Mouse (Mus musculus): Measurements from ENCODE around the gene Sncb. TPM values are rescaled to one million over a fixed set of nuclear protein-coding genes. Genes with fewer than 3 reads are reported as not detected.

Gene Sncb
- total RNA-seq, 2 experiments from 2014 or later = 564 TPM

- no peak for DNase-seq (ENCODE audit: low spot score in 2 of 2)
Observed at GRCm38 (mm10) chr13:54749864-54750411, 16.5 kb downstream of the Sncb start, which contains the start of gene Gprin1. TSS of gene Gprin1 (minus strand) at chr13:54749874.

DNA sequence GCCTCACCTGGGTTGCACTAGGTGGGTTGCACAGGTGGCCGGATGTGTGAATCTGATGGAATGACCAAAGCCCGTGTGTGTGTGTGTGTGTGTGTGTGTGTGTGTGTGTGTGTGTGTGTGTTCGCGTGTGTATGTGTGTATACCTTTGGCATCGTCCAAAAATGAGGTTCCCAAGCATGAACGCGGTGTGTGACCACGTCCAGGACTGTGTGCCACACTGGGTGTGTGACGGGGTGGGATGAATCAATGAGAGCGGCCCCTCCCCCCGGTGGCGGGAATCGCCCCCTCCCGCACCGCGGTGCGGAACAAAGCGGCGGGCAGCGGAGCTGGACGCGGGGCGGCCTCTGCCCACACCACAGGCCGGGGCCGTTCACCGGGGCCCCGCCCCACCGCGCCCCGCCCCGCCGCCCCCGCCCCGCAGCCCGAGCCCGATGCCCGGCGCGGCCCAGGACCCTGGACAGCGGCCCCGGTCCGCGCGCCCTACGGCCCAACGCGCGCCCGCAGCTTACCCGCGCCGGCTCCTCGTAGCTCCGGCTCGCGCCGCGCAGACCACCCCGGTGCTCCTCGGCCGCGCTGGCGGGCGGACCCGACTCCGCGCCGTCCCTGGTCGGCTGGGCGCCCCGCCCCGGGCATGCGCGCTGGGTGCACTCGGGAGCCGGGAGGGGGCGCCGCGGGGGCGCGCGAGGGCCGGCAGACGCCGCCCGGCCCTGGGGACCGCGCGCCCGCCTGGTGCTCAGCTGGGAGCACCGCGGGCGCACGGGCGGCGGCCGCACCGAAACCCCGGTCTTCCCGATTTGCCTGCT, 17.1 kb downstream of the Sncb start:
- DNase-seq (ENCODE audit: low spot score in 2 of 2) = peak; percentile 65 to 75

DNA sequence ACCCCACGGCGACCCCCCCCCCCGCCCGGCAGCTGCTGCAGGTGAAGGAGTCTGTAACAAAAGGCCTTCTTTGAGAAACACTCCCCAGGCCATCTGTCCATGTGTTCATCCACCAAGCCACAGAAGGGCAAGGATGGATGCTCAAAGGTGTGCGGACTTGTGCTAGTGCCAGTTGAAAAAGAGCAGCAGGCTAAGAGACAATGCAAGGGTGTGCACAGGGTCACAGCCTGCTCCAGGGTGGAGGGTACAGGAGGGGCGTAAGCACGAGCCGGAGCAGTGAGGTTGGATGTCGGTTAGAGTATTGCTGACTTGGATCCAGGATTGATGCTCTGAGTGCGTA, 17.7 kb downstream of the Sncb start:
- DNase-seq (ENCODE audit: low spot score in 2 of 2) = no peak

- DNase-seq (ENCODE audit: low spot score in 2 of 2) = no peak
Observed at GRCm38 (mm10) chr13:54748190-54748589, 18.2 kb downstream of the Sncb start.

GRCm38 (mm10) chr13:54746896-54747295, 19.5 kb downstream of the Sncb start:
- no peak for DNase-seq (ENCODE audit: low spot score in 2 of 2)

DNA sequence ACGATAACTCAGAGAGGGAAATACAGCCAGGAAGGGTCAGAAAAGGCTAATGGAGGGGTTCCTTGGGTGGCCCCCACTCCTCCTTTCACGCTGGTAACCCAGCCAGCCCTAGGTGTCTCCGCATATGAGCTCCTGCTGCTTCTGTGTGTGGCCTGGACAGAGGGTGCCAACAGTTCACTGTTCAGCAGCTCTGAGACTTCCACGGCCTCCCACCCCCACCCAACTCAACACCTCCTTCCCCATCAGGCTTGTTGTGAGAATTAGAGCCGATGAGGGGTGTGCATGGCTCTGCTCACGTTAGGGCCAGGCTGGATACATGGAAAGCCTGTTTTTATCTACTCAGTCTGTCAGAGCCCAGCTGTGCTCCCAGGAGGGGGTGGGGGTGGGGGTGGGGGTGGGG, 20.3 kb downstream of the Sncb start:
- DNase-seq (ENCODE audit: low spot score in 2 of 2) = no peak

DNA sequence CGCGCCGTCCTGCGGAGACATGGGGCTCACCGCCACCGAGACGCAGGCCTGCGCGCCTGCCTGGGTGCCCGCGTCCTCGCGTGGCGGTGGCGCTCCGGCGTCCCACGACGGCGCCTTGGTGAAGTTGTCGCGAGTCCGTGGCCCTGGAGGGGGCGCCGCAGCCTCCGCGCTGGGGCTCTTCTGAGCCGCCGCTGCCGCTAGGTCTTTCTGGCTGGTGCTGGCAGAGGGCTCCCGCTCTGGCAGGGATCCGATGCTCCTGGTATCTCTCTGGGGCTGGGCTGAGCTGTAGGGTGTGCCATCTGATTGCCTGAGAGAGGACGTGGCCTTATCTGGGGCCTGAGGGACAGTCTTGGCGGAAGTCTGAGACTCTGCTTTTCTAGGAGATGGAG, 28.2 kb downstream of the Sncb start:
- no peak for DNase-seq (ENCODE audit: low spot score in 2 of 2)

GRCm38 (mm10) chr13:54737488-54738212, 28.7 kb downstream of the Sncb start:
- DNase-seq (ENCODE audit: low spot score in 2 of 2) = no peak

DNA sequence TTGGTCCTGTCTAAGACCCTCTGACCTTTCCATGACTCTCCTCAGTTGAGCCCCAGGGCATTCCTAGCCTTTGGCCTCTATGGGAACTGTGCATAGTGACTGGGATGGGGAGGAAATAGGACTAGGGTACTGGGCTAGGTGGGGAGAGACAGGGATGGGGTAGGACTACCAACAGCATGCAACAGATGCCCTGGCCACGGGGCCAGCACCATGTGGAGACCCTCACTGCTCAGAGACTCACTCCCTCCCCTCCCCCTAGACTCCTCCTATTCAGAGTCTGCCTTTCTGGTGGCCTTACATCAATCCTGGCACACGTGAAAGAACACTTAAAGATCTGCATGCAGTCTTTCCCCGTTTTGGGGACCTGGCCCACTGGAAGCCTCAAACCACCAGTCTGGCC, 29.5 kb downstream of the Sncb start:
- no peak for DNase-seq (ENCODE audit: low spot score in 2 of 2)

GRCm38 (mm10) chr13:54726131-54726530, 40.3 kb downstream of the Sncb start:
- DNase-seq (ENCODE audit: low spot score in 2 of 2) = no peak

DNA sequence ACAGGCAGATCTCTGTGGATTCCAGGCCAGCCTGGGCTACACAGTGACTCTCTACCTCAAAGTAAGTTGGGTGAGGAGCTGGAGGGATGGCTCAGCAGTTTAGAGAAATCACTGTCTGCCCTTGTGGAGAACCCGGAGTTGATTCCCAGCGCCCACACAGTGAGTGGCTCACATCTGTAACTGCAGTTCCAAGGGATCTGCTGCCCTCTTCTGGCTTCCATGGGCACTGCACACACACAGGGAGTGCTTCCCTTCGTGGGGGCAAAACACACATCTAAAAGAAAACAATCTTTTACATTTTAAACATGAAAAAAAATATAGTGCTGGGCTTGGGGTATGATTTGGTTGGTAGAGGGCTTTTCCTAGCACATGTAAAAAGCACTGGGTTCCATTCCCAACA, 43.3 kb downstream of the Sncb start:
- DNase-seq (ENCODE audit: low spot score in 2 of 2) = no peak

- peak; percentile 49 to 66 for DNase-seq (ENCODE audit: low spot score in 2 of 2)
Observed at GRCm38 (mm10) chr13:54716916-54717315, 49.5 kb downstream of the Sncb start.

DNA sequence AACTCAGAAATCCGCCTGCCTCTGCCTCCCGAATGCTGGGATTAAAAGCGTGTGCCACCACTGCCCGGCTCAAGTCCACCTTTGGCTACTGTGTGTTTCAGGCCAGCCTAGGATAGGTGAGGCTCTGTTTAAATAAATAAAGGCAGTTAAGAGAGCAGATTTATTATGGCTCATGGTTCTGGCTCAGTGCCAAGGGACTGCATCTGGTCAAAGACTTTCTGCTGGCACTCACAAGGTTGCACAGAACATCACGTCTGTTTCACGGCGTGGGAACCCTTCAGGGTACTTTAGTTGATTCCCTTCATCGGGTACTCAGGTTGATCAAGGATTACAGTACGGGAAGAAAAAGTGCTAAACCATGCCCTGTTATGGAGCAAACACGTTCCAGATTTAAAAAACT, 51.4 kb downstream of the Sncb start:
- no peak for DNase-seq (ENCODE audit: low spot score in 2 of 2)

DNA sequence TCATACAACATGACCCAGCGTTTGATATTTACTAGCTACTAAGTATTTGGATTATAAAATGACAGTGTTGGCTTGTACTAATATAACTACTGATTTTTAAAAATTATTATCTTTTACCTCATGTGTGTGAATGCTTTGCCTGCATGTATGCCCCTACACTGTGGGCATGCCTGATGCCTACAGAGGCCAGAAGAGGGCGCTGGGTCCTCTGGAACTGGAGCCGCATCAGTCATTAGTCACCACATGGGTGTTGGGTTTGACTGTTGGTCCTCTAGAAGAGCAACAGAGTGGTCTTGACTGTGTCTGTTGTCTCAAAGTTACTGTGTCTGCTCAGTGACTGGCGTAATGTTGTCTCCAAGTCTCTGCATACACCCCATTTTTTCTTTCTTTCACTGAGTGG, 52.0 kb downstream of the Sncb start:
- no peak for DNase-seq (ENCODE audit: low spot score in 2 of 2)

DNA sequence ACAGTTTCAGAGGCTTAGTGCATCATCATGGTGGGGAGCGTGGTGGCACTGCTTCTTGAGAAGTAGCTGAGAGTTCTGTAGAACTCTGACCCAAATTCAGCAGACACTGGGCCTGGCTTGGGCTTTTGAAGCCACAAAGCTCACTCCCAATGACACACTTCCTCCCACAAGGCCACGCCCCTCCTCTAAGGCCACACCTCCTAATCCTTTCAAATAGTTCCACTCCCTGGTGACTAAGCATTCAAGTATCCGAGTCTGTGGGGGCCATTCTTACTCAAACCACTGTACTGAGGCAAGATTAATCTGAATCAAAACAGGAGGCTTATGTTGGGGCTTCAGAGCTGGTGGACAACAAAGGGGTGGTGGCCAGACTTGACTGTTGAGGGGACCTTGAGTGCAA, 55.5 kb downstream of the Sncb start:
- no peak for DNase-seq (ENCODE audit: low spot score in 2 of 2)

Other genes with a start within 250 kb of the Sncb start
- 100 to 1,000 TPM; 156 to 171 TPM for gene 4833439L19Rik, start 201.2 kb downstream of the Sncb start, total RNA-seq (2021)
- 10 to 100 TPM; 35.4 to 39.6 TPM for gene Arl10, start 191.6 kb downstream of the Sncb start, total RNA-seq (2021)
- 10 to 100 TPM; 25.9 to 26.9 TPM for gene Nop16, start 176.5 kb downstream of the Sncb start, total RNA-seq (2021)
- 100 to 1,000 TPM; 170 to 186 TPM for gene Higd2a, start 176.4 kb downstream of the Sncb start, total RNA-seq (2021)
- gene Cltb, start 155.3 kb downstream of the Sncb start, total RNA-seq (2021) = 100 to 1,000 TPM; 306 TPM
- gene Faf2, start 144.8 kb downstream of the Sncb start, total RNA-seq (2021) = 10 to 100 TPM; 54.6 to 59.7 TPM
- 100 to 1,000 TPM; 114 to 115 TPM for gene Rnf44, start 72.7 kb downstream of the Sncb start, total RNA-seq (2021)
- gene Cdhr2, start 65.1 kb downstream of the Sncb start, total RNA-seq (2021) = under 1 TPM; 0.12 to 0.18 TPM
- gene Gprin1, start 16.7 kb downstream of the Sncb start, total RNA-seq (2021) = 100 to 1,000 TPM; 149 to 150 TPM
- under 1 TPM; 0.35 to 0.62 TPM for gene Eif4e1b, start 17.4 kb upstream of the Sncb start, total RNA-seq (2021)
- 10 to 100 TPM; 85.8 to 95.7 TPM for gene Tspan17, start 22.8 kb upstream of the Sncb start, total RNA-seq (2021)
- 100 to 1,000 TPM; 109 to 110 TPM for gene Unc5a, start 182.8 kb upstream of the Sncb start, total RNA-seq (2021)